Mouse (Mus musculus): Measurements from ENCODE around the gene Gpsm1. TPM values are rescaled to one million over a fixed set of nuclear protein-coding genes. Genes with fewer than 3 reads are reported as not detected.

Gpsm1 gene
- 10.5 TPM for polyA plus RNA-seq (2017; shearing (Covaris generic))

DNA sequence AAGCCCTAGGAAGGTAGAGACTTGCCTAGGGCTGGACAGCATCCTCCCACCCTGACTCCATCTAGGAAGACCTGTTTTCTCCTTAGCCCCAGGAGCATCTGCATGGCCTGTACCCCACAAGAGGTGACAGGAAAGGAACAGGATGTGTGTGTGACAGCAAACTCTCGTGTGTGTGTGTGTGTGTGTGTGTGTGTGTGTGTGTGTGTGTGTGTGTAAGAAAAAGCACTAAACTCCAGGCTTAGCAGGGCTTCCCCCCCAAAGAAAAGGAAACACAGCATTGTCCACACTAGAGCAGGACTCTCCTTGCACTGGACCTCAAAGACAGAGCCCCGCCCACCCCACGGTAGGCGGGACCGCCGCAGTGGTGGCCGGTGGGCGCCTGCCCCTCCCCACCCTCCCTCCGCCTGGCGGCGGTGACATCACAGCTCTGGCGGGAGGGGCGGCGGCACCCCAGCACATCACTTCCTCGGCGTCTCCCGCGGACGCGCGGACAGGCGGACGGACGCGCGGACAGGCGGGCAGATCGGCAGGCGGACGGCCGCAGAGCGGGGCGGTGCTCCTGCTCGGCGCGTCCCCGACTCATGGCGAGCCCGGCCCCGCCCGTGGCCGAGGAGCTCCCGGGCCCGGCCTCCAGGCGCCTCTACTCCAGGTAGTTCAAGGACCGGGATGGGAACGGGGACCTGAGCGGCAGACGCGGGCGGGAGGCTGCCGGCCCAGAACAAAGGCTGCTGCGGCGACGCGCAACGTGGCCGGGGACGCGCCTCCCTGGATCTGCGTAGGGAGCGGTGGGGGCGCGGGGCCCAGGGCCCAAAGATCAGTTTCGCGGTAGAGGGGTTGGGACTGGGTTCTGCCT, at the start of gene Gpsm1:
Gene Gpsm1, plus strand, starts transcription at position 444 of the 853 bp plus-strand sequence.

DNA sequence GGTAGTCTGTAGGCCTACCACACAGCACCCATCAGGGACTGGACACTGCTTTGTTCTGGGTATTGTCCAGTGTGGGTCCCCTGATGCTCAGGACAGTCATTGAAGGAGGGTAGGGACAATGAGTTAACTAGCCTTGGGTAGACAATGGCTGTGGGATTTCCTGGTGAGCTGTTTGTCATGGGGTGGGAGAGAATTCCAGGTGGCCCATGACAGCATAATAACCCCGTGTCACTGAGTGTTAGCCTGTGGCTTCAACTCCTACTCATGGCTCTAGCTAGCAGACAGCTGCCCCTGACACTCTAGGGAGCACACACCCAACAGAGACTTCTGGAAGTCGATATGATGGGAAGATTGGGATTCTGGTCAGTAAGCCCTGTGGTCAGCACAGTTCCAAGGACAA, 20.9 kb upstream of the Gpsm1 start, which contains the start of gene Ccdc187:
Gene Ccdc187, minus strand, starts transcription at position 101 of the 400 bp plus-strand sequence.

DNA sequence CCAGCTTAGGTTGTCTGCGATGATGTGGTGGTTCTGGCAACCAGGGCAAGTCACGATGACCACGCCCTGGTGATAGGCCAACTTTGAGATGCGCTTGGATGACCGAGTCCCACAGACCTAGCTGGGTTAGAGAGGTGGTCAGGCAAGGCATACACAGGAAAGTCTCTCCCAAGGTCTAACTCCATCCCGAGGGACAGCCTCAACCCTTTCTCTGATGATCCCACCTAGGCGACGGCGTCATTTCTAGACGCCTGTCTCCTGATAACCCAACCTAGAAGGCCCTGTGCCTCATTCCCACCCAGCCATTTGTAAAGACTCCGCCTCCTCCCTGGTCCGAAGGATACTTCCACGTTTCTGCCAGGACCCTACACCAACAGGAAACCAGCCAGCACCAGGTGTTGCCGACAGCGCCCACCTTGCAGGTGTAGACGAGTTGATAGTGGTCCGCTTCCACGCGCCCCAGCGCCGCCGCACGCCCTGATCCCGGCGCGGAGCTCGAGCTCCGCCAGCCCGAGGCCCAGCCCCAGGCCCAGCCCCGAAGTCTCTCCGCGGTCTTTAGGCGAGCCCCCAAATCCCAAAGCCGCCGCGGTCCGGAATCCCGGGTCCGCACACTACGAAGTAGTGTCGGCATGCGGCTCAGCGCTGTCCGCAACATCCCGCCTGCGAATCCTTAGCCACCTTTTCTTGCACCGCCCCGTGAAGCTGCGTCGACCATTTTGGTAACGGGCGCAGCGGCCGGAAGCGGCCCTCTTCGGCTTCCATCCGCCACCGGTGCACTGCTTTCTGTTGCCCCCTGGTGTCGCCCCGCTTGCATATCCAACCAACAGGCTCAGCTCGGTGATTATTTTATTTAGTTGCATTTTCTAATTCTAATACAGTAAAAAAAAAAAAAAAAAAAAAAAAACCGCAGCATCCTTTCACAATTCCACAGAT, 36.3 kb downstream of the Gpsm1 start, which contains the start of gene Dnlz:
Gene Dnlz, minus strand, starts transcription at position 753 of the 933 bp plus-strand sequence.

DNA sequence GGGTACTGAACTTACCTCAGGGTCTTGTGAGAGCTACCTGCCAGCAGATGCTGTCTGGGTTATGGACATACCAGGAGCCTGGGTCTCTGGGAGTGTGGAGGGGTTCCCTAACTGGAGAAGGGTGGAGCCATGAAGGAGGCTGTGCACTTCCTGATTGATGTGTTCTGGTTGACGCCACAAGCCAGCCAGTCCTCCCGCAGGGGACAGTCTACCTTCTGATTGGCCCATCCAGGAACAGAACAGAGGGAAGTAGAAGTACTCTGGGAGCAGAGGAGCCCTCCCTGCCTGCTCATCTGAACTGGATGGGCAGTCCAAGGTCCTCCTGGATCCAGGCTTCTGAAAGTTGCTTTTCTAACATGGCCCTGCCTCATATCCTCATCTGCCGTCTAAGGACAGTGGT, 45.5 kb downstream of the Gpsm1 start, which contains the start of gene Card9:
Gene Card9, minus strand, starts transcription at position 147 of the 400 bp plus-strand sequence.

DNA sequence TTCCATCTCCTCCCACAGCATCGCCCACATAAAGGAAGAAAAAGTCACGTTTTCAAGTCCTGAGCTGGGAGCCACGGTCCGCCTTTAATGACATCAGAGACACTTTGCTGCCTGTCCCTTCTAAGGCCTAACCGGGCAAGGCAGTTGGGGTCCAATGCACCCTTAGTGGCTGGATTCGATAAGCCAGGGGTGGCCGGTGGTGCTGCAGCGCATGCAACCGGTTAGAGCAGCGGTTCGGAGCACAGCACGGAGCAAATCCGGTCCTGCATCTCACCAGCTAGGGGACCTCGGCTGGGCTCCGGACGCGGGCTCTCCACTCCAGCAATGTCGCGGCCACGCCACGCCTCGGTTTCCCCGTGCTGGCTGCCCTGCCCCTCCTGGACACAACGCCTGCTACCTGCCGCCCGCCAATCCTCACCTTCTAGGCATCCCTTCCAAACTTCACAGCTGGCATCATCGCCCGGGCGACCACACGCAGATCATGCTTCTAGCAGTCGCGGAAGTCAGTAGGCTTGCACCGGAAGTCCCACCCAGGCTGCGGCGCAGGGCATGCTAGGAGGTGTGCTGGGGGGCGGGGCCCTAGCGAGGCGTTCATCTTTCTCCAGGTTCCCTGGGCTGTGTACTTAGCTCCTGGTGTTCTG, 64.9 kb downstream of the Gpsm1 start, which contains the start of gene Snapc4:
Gene Snapc4, minus strand, starts transcription at position 523 of the 641 bp plus-strand sequence.

DNA sequence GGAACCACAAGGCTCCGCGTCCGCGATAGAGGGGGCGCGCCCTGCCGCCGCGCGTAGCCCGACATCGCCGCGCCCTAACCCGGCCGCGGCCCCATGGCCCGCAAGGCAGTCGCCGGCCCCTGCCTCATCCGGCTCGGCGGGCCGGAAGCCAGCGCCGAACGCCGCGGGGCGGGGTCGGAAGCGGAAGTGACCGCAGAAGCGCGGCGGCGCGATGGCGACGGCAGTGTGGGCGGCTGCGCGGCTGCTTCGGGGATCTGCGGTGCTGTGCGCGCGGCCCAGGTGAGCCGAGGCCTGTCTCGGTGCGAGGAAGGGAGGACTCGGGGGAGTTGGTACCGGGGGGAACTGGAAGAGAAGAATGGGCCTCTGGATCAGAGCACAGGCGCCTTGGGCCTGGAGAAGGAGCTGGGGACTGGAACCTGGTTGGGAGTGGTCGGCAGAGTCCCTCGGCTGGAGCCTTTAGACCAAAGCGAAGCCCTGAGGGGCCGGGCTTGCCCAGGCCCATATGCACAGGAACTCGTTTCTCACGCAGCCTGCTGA, 73.9 kb downstream of the Gpsm1 start, which contains the start of the genes Entr1 and Pmpca:
Gene Entr1, minus strand, starts transcription at position 163 of the 537 bp plus-strand sequence.
Gene Pmpca, plus strand, starts transcription at position 186 of the 537 bp plus-strand sequence.

Other genes starting within 250 kb of the Gpsm1 start
- 1.3 TPM for gene Nacc2, start 192.3 kb upstream of the Gpsm1 start, polyA plus RNA-seq (2017; shearing (Covaris generic))
- not detected for gene Lhx3, start 107.2 kb upstream of the Gpsm1 start, polyA plus RNA-seq (2017; shearing (Covaris generic))
- 11.5 TPM for gene Qsox2, start 78.0 kb upstream of the Gpsm1 start, polyA plus RNA-seq (2017; shearing (Covaris generic))
- gene Ccdc187, start 21.0 kb upstream of the Gpsm1 start, polyA plus RNA-seq (2017; shearing (Covaris generic)) = 0.05 TPM
- 20.6 TPM for gene Dnlz, start 36.6 kb downstream of the Gpsm1 start, polyA plus RNA-seq (2017; shearing (Covaris generic))
- gene Card9, start 45.4 kb downstream of the Gpsm1 start, polyA plus RNA-seq (2017; shearing (Covaris generic)) = 3.4 TPM
- gene Snapc4, start 65.1 kb downstream of the Gpsm1 start, polyA plus RNA-seq (2017; shearing (Covaris generic)) = 60.2 TPM
- 174 TPM for gene Entr1, start 73.8 kb downstream of the Gpsm1 start, polyA plus RNA-seq (2017; shearing (Covaris generic))
- gene Pmpca, start 73.8 kb downstream of the Gpsm1 start, polyA plus RNA-seq (2017; shearing (Covaris generic)) = 108 TPM
- gene Inpp5e, start 93.7 kb downstream of the Gpsm1 start, polyA plus RNA-seq (2017; shearing (Covaris generic)) = 36.5 TPM
- gene Sec16a, start 129.7 kb downstream of the Gpsm1 start, polyA plus RNA-seq (2017; shearing (Covaris generic)) = 54.4 TPM
- gene Notch1, start 201.1 kb downstream of the Gpsm1 start, polyA plus RNA-seq (2017; shearing (Covaris generic)) = 46.3 TPM